Comparison of ENCODE assay signal across 14 mouse cellular contexts in genomic region chr12:76603779-76604178, GRCm38 (mm10).
"Had no signal": no experiment of that assay in that cellular context is flagged by ENCODE, and none has a peak within 500 bp of the region (broad histone marks: within the 10 kb centered on the region; RNA-seq: fewer than 3 reads in every experiment).

No protein-coding gene starts in this region.

- ATAC-seq: intestine, embryonic 15.5 days; midbrain, embryonic 16.5 days had no signal

- H3K9me3 ChIP-seq: intestine, embryonic 15.5 days; midbrain, embryonic 12.5 days had no signal

- H3K4me2 ChIP-seq: intestine, embryonic 15.5 days; midbrain, embryonic 12.5 days had no signal

- H3K27ac ChIP-seq: intestine, embryonic 15.5 days; layer of hippocampus, adult 2 months; liver, embryonic 14.5 days; midbrain, embryonic 12.5 days had no signal

- H3K9ac ChIP-seq: intestine, embryonic 15.5 days; liver, embryonic 14.5 days; midbrain, embryonic 12.5 days had no signal

- H3K4me1 ChIP-seq: intestine, embryonic 15.5 days; midbrain, embryonic 12.5 days had no signal

- H3K4me3 ChIP-seq: intestine, embryonic 15.5 days; layer of hippocampus, adult 2 months; midbrain, embryonic 12.5 days had no signal

- DNase-seq: kidney, adult 18-20 months; kidney, postnatal 10 days; kidney, postnatal 4 days; left cerebral cortex, postnatal 4 days; lung, adult 18-20 months; lung, postnatal 14 days; right cerebral cortex, postnatal 4 days; spleen, adult 18-20 months; thymus, postnatal 4 days had no signal

- H3K27me3 ChIP-seq: intestine, embryonic 15.5 days; midbrain, embryonic 12.5 days had no signal

- H3K36me3 ChIP-seq: intestine, embryonic 15.5 days; midbrain, embryonic 12.5 days had no signal
